ENCODE assay signal across 8 mouse cellular contexts in the genomic region with DNA sequence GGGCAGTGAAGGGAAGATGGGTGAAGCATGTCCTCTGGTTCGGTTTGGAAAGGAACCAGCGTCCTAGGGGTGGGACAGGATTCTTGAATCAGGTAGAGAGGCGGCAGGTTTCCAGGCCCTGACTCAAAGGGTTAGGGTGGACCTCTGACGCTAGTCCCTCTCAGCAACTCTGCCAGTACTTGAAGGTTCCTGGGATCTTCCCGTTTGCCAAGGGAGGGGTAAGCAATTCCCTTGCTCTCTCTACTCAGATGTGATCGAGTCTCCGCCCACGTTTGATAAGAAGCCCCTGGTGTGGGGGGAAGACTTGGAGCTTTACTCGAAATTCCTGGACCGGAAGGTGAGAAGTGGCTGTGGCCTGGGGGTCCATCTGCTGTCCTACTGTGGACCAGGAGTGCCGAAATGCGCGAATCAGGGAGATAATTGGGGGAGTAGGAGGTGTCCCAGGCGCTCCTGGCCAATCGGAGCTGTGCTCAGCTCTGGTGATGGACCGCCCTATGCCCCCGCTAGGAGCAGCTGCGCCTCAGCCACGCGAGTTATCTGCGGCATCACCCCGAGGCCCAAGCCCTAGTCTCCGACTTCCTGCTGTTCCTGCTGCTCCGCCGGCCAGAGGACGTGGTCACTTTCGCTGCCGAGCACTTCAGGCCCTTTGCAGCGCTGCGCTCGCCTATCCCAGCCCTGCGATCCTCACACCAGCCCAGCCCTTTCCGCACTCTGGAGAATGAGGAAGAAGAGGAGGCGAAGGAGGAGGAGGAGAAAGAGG. TPM values are rescaled to one million over a fixed set of nuclear protein-coding genes. Genes with fewer than 3 reads are reported as not detected.
A peak's percentile ranks its signal among the peaks of the same experiment; 100 is the strongest.
DNase-seq lines count a peak whose midpoint lies in the region; ATAC-seq lines count a peak whose summit lies in the region.

No protein-coding gene starts in this region.

- H3K4me2 ChIP-seq in limb, embryonic 11.5 days (ENCODE audit: low read depth, severe bottlenecking) = peak overlapping the region; percentile 51
- peak overlapping the region; percentile 69 for H3K4me2 ChIP-seq in stomach, embryonic 16.5 days (ENCODE audit: low read depth, low read length)

- intact Hi-C loops in heart, postnatal 14 days (cut with DNase I) = loop anchor here (1.0 kb wide), 1 partner anchor 79 kb away; no protein-coding TSS in a partner anchor

- H3K36me3 ChIP-seq in forebrain, embryonic 10.5 days (replicated peaks) = no peaks in the 10 kb centered on the region
- H3K36me3 ChIP-seq in limb, embryonic 11.5 days (ENCODE audit: control insufficient read depth, insufficient read depth, low read length) = no peaks in the 10 kb centered on the region
- H3K36me3 ChIP-seq in stomach, embryonic 16.5 days (ENCODE audit: control insufficient read depth, insufficient read depth, low read length) = no peaks in the 10 kb centered on the region

- peaks cover 13% of the 10 kb centered on the region for H3K4me1 ChIP-seq in forebrain, embryonic 10.5 days
- H3K4me1 ChIP-seq in limb, embryonic 11.5 days (ENCODE audit: control insufficient read depth, insufficient read depth, low read length) = no peaks in the 10 kb centered on the region
- peaks cover 4% of the 10 kb centered on the region for H3K4me1 ChIP-seq in stomach, embryonic 16.5 days (ENCODE audit: control insufficient read depth, insufficient read depth, low read length)

- no peaks in the 10 kb centered on the region for H3K9me3 ChIP-seq in forebrain, embryonic 10.5 days
- no peaks in the 10 kb centered on the region for H3K9me3 ChIP-seq in limb, embryonic 11.5 days (ENCODE audit: control insufficient read depth, low read length)
- no peaks in the 10 kb centered on the region for H3K9me3 ChIP-seq in stomach, embryonic 16.5 days (replicated peaks; ENCODE audit: control insufficient read depth, low read length)

- H3K27me3 ChIP-seq in forebrain, embryonic 10.5 days (ENCODE audit: poor library complexity, severe bottlenecking) = peaks cover 26% of the 10 kb centered on the region
- no peaks in the 10 kb centered on the region for H3K27me3 ChIP-seq in limb, embryonic 11.5 days (ENCODE audit: control insufficient read depth, insufficient read depth, low read length)
- H3K27me3 ChIP-seq in stomach, embryonic 16.5 days (ENCODE audit: control insufficient read depth, insufficient read depth, low read length) = no peaks in the 10 kb centered on the region

- peak; percentile 68 to 74 for DNase-seq in adrenal gland, adult (ENCODE audit: inconsistent age in 2 of 2, low spot score in 1 of 2)
- no peak for DNase-seq in adrenal gland, adult 8-10 months
- DNase-seq in adrenal gland, postnatal 14 days = peak; percentile 73
- peak; percentile 30 for DNase-seq in forebrain, embryonic 10.5 days (ENCODE audit: extremely low spot score, low spot score)
- DNase-seq in heart, postnatal 14 days = peak; percentile 71 to 74
- peak; percentile 52 for DNase-seq in limb, embryonic 11.5 days (ENCODE audit: low spot score)

- 21% methylated on average over 34 of the region's 34 CpGs for WGBS in forebrain, embryonic 10.5 days
- WGBS in limb, embryonic 11.5 days = 13% methylated on average over 34 of the region's 34 CpGs
- WGBS in stomach, embryonic 16.5 days = 11% methylated on average over 34 of the region's 34 CpGs

- peak; percentile 60; the same call in 1 of the 2 replicates for ATAC-seq in limb, embryonic 11.5 days (ENCODE audit: insufficient number of reproducible peaks, low FRiP score, low TSS enrichment, low read depth)
- peak; percentile 95 for ATAC-seq in megakaryocyte-erythroid progenitor cell, adult 5-6 weeks (replicated peaks; ENCODE audit: low FRiP score, low TSS enrichment, poor library complexity, severe bottlenecking)
- peak; percentile 89; the same call in 1 of the 2 replicates for ATAC-seq in stomach, embryonic 16.5 days (ENCODE audit: insufficient read depth, low FRiP score)

- peak overlapping the region; percentile 45 for H3K4me3 ChIP-seq in forebrain, embryonic 10.5 days
- H3K4me3 ChIP-seq in limb, embryonic 11.5 days (ENCODE audit: low read depth, low read length) = peak overlapping the region; percentile 1; the same call in 1 of the 2 replicates
- peak overlapping the region; percentile 37 for H3K4me3 ChIP-seq in stomach, embryonic 16.5 days (replicated peaks; ENCODE audit: low read length)

- H3K9ac ChIP-seq in limb, embryonic 11.5 days (ENCODE audit: low read length) = peak overlapping the region; percentile 9; the same call in 1 of the 2 replicates
- peak overlapping the region; percentile 69 for H3K9ac ChIP-seq in stomach, embryonic 16.5 days (ENCODE audit: low read length)

- H3K27ac ChIP-seq in forebrain, embryonic 10.5 days = peak overlapping the region; percentile 68
- H3K27ac ChIP-seq in limb, embryonic 11.5 days (replicated peaks; ENCODE audit: low read depth, low read length) = no peak overlapping the region
- H3K27ac ChIP-seq in stomach, embryonic 16.5 days (ENCODE audit: low read length) = 0 out of 2 replicates have a peak overlapping the region, but pooled peaks have one; percentile 47

RNA-seq across cellular contexts. Expression of gene Catip, which starts 6.2 kb away (rescaled TPM):
- total RNA-seq in adrenal gland, adult 8-10 months (2022) = 1 to 10 TPM in 2 of 4 experiments, under 1 TPM in 2; 0.21 to 1.4 (median 0.81) TPM
- 0.15 and 0.45 TPM in 2 replicates for total RNA-seq in adrenal gland, postnatal 14 days (2021)
- 0.12 and 0.34 TPM in 2 replicates for polyA plus RNA-seq in forebrain, embryonic 10.5 days (2016; fragmentation: Nextera tagmentation; extraction: Ambion mirVana)
- total RNA-seq in heart, postnatal 14 days (2021) = under 1 TPM; 0.12 to 0.67 TPM
- polyA plus RNA-seq in limb, embryonic 11.5 days (2014; fragmentation: Nextera tagmentation; extraction: Ambion mirVana) = 0.25 and 0.79 TPM in 2 replicates
- total RNA-seq in megakaryocyte-erythroid progenitor cell, adult 5-6 weeks (2014; fragmentation: Nextera tagmentation) = not detected in 2 replicates
- not detected in 2 replicates for total RNA-seq in megakaryocyte-erythroid progenitor cell, adult 5-6 weeks (2017)
- 0.66 and 0.77 TPM in 2 replicates for polyA plus RNA-seq in stomach, embryonic 16.5 days (2015; fragmentation: Nextera tagmentation; extraction: Ambion mirVana)

RNA-seq across cellular contexts. Expression of gene Slc11a1, which starts 6.9 kb away (rescaled TPM):
- total RNA-seq in adrenal gland, adult 8-10 months (2022) = 10 to 100 TPM; 12.9 to 29.1 (median 19.7) TPM
- 5.3 and 6.9 TPM in 2 replicates for total RNA-seq in adrenal gland, postnatal 14 days (2021)
- polyA plus RNA-seq in forebrain, embryonic 10.5 days (2016; fragmentation: Nextera tagmentation; extraction: Ambion mirVana) = 2.7 and 2.9 TPM in 2 replicates
- total RNA-seq in heart, postnatal 14 days (2021) = 1 to 10 TPM; 2.7 to 4.1 TPM
- polyA plus RNA-seq in limb, embryonic 11.5 days (2014; fragmentation: Nextera tagmentation; extraction: Ambion mirVana) = 1.0 and 1.8 TPM in 2 replicates
- not detected in 2 replicates for total RNA-seq in megakaryocyte-erythroid progenitor cell, adult 5-6 weeks (2014; fragmentation: Nextera tagmentation)
- 0.42 TPM in 1 of 2 replicates, not detected in the other for total RNA-seq in megakaryocyte-erythroid progenitor cell, adult 5-6 weeks (2017)
- 7.7 and 8.7 TPM in 2 replicates for polyA plus RNA-seq in stomach, embryonic 16.5 days (2015; fragmentation: Nextera tagmentation; extraction: Ambion mirVana)

RNA-seq across cellular contexts. Expression of gene Ctdsp1, which starts 23.2 kb away (rescaled TPM):
- total RNA-seq in adrenal gland, adult 8-10 months (2022) = 100 to 1,000 TPM; 141 to 175 (median 160) TPM
- total RNA-seq in adrenal gland, postnatal 14 days (2021) = 128 and 130 TPM in 2 replicates
- 38.0 and 38.2 TPM in 2 replicates for polyA plus RNA-seq in forebrain, embryonic 10.5 days (2016; fragmentation: Nextera tagmentation; extraction: Ambion mirVana)
- 100 to 1,000 TPM; 106 to 118 TPM for total RNA-seq in heart, postnatal 14 days (2021)
- 74.7 and 75.8 TPM in 2 replicates for polyA plus RNA-seq in limb, embryonic 11.5 days (2014; fragmentation: Nextera tagmentation; extraction: Ambion mirVana)
- 84.0 and 87.0 TPM in 2 replicates for total RNA-seq in megakaryocyte-erythroid progenitor cell, adult 5-6 weeks (2014; fragmentation: Nextera tagmentation)
- 19.5 and 26.8 TPM in 2 replicates for total RNA-seq in megakaryocyte-erythroid progenitor cell, adult 5-6 weeks (2017)
- 77.9 and 88.9 TPM in 2 replicates for polyA plus RNA-seq in stomach, embryonic 16.5 days (2015; fragmentation: Nextera tagmentation; extraction: Ambion mirVana)

RNA-seq across cellular contexts. Expression of gene Vil1, which starts 41.1 kb away (rescaled TPM):
- 1 to 10 TPM in 3 of 4 experiments, under 1 TPM in 1; 0.96 to 4.1 (median 2.6) TPM for total RNA-seq in adrenal gland, adult 8-10 months (2022)
- total RNA-seq in adrenal gland, postnatal 14 days (2021) = 2.4 and 3.0 TPM in 2 replicates
- 0.12 and 0.17 TPM in 2 replicates for polyA plus RNA-seq in forebrain, embryonic 10.5 days (2016; fragmentation: Nextera tagmentation; extraction: Ambion mirVana)
- total RNA-seq in heart, postnatal 14 days (2021) = under 1 TPM; 0.65 to 0.83 TPM
- 0.16 and 0.18 TPM in 2 replicates for polyA plus RNA-seq in limb, embryonic 11.5 days (2014; fragmentation: Nextera tagmentation; extraction: Ambion mirVana)
- total RNA-seq in megakaryocyte-erythroid progenitor cell, adult 5-6 weeks (2014; fragmentation: Nextera tagmentation) = not detected in 2 replicates
- total RNA-seq in megakaryocyte-erythroid progenitor cell, adult 5-6 weeks (2017) = not detected in 2 replicates
- 29.1 and 29.8 TPM in 2 replicates for polyA plus RNA-seq in stomach, embryonic 16.5 days (2015; fragmentation: Nextera tagmentation; extraction: Ambion mirVana)
